Mouse (Mus musculus): Measurements from ENCODE around the gene Esyt1. TPM values are rescaled to one million over a fixed set of nuclear protein-coding genes. Genes with fewer than 3 reads are reported as not detected.
"Not testable (repeated sequence)": the region's sequence is repeated elsewhere in the genome, so short reads cannot be mapped to it uniquely, and the experiment has no call there.

The Esyt1 gene
- polyA plus RNA-seq, 1 experiment: 36.1 TPM

- no peak overlapping the region for H3K4me3 ChIP-seq (replicated peaks; ENCODE audit: control insufficient read depth, low read depth, low read length)
- H3K27ac ChIP-seq (ENCODE audit: control insufficient read depth, insufficient read depth, low read depth, low read length, poor library complexity): no peak overlapping the region
- WGBS: 91% methylated on average over 12 of the region's 12 CpGs
- H3K4me1 ChIP-seq (ENCODE audit: control insufficient read depth, insufficient read depth, low read length): no peaks in the 10 kb centered on the region; the same call in 1 of the 2 replicates
- TF ChIP-seq POLR2A (IDR thresholded peaks at IDR 0.05; ENCODE audit: borderline replicate concordance, control insufficient read depth, low read depth, low read length): no peak
- no peak for TF ChIP-seq CTCF (IDR thresholded peaks at IDR 0.05; ENCODE audit: control insufficient read depth, insufficient read depth, low read length)
These were observed 13.9 kb downstream of the Esyt1 start for GRCm38 (mm10) chr10:128511761-128512160.

- no peak overlapping the region for H3K4me3 ChIP-seq (replicated peaks; ENCODE audit: control insufficient read depth, low read depth, low read length)
- no peak overlapping the region for H3K27ac ChIP-seq (ENCODE audit: control insufficient read depth, insufficient read depth, low read depth, low read length, poor library complexity)
- 80% methylated on average over 9 of the region's 9 CpGs for WGBS
- TF ChIP-seq CTCF (IDR thresholded peaks at IDR 0.05; ENCODE audit: control insufficient read depth, insufficient read depth, low read length): no peak
- TF ChIP-seq POLR2A (IDR thresholded peaks at IDR 0.05; ENCODE audit: borderline replicate concordance, control insufficient read depth, low read depth, low read length): no peak
- H3K4me1 ChIP-seq (ENCODE audit: control insufficient read depth, insufficient read depth, low read length): no peaks in the 10 kb centered on the region; the same call in 1 of the 2 replicates
These were observed 14.5 kb downstream of the Esyt1 start for GRCm38 (mm10) chr10:128511189-128511588.

- no peak overlapping the region for H3K4me3 ChIP-seq (replicated peaks; ENCODE audit: control insufficient read depth, low read depth, low read length)
- TF ChIP-seq POLR2A (IDR thresholded peaks at IDR 0.05; ENCODE audit: borderline replicate concordance, control insufficient read depth, low read depth, low read length) (no peak), CTCF (IDR thresholded peaks at IDR 0.05; ENCODE audit: control insufficient read depth, insufficient read depth, low read length) (no peak)
- WGBS: 85% methylated on average over 11 of the region's 11 CpGs
- no peaks in the 10 kb centered on the region; the same call in 1 of the 2 replicates for H3K4me1 ChIP-seq (ENCODE audit: control insufficient read depth, insufficient read depth, low read length)
- no peak overlapping the region for H3K27ac ChIP-seq (ENCODE audit: control insufficient read depth, insufficient read depth, low read depth, low read length, poor library complexity)
These were observed 15.4 kb downstream of the Esyt1 start for GRCm38 (mm10) chr10:128510301-128510700.

- H3K4me1 ChIP-seq (ENCODE audit: control insufficient read depth, insufficient read depth, low read length): peaks cover under 1% of the 10 kb centered on the region; the same call in 1 of the 2 replicates
- H3K4me3 ChIP-seq (replicated peaks; ENCODE audit: control insufficient read depth, low read depth, low read length): no peak overlapping the region
- 84% methylated on average over 4 of the region's 4 CpGs for WGBS
- H3K27ac ChIP-seq (ENCODE audit: control insufficient read depth, insufficient read depth, low read depth, low read length, poor library complexity): no peak overlapping the region
- no peak for TF ChIP-seq POLR2A (IDR thresholded peaks at IDR 0.05; ENCODE audit: borderline replicate concordance, control insufficient read depth, low read depth, low read length)
- TF ChIP-seq CTCF (IDR thresholded peaks at IDR 0.05; ENCODE audit: control insufficient read depth, insufficient read depth, low read length): no peak
These were observed 15.8 kb downstream of the Esyt1 start for GRCm38 (mm10) chr10:128509831-128510230.

GRCm38 (mm10) chr10:128509203-128509602, 16.5 kb downstream of the Esyt1 start:
- WGBS: 88% methylated on average over 9 of the region's 9 CpGs
- Histone ChIP-seq H3K27ac (ENCODE audit: control insufficient read depth, insufficient read depth, low read depth, low read length, poor library complexity) (no peak overlapping the region), H3K4me1 (ENCODE audit: control insufficient read depth, insufficient read depth, low read length) (peaks cover 4% of the 10 kb centered on the region), H3K4me3 (replicated peaks; ENCODE audit: control insufficient read depth, low read depth, low read length) (no peak overlapping the region)
- TF ChIP-seq POLR2A (IDR thresholded peaks at IDR 0.05; ENCODE audit: borderline replicate concordance, control insufficient read depth, low read depth, low read length): no peak
- no peak for TF ChIP-seq CTCF (IDR thresholded peaks at IDR 0.05; ENCODE audit: control insufficient read depth, insufficient read depth, low read length)

- TF ChIP-seq POLR2A (IDR thresholded peaks at IDR 0.05; ENCODE audit: borderline replicate concordance, control insufficient read depth, low read depth, low read length) (no peak), CTCF (IDR thresholded peaks at IDR 0.05; ENCODE audit: control insufficient read depth, insufficient read depth, low read length) (no peak)
- WGBS: 68% methylated on average over 9 of the region's 9 CpGs
- peaks cover 4% of the 10 kb centered on the region for H3K4me1 ChIP-seq (ENCODE audit: control insufficient read depth, insufficient read depth, low read length)
- no peak overlapping the region for H3K4me3 ChIP-seq (replicated peaks; ENCODE audit: control insufficient read depth, low read depth, low read length)
- no peak overlapping the region for H3K27ac ChIP-seq (ENCODE audit: control insufficient read depth, insufficient read depth, low read depth, low read length, poor library complexity)
These were observed 17.4 kb downstream of the Esyt1 start for GRCm38 (mm10) chr10:128508260-128508659.

- Histone ChIP-seq H3K4me1 (ENCODE audit: control insufficient read depth, insufficient read depth, low read length) (peaks cover 6% of the 10 kb centered on the region), H3K27ac (ENCODE audit: control insufficient read depth, insufficient read depth, low read depth, low read length, poor library complexity) (no peak overlapping the region), H3K4me3 (replicated peaks; ENCODE audit: control insufficient read depth, low read depth, low read length) (no peak overlapping the region)
- 94% methylated on average over 14 of the region's 14 CpGs for WGBS
- no peak for TF ChIP-seq POLR2A (IDR thresholded peaks at IDR 0.05; ENCODE audit: borderline replicate concordance, control insufficient read depth, low read depth, low read length)
- no peak for TF ChIP-seq CTCF (IDR thresholded peaks at IDR 0.05; ENCODE audit: control insufficient read depth, insufficient read depth, low read length)
These were observed 19.7 kb downstream of the Esyt1 start for GRCm38 (mm10) chr10:128505974-128506373.

GRCm38 (mm10) chr10:128505371-128505667, 20.4 kb downstream of the Esyt1 start:
- 40% methylated on average over 5 of the region's 5 CpGs for WGBS
- H3K4me3 ChIP-seq (replicated peaks; ENCODE audit: control insufficient read depth, low read depth, low read length); H3K27ac ChIP-seq (ENCODE audit: control insufficient read depth, insufficient read depth, low read depth, low read length, poor library complexity); H3K4me1 ChIP-seq (ENCODE audit: control insufficient read depth, insufficient read depth, low read length): not testable (repeated sequence)

- Histone ChIP-seq H3K4me3 (replicated peaks; ENCODE audit: control insufficient read depth, low read depth, low read length) (peak overlapping the region; percentile 6), H3K4me1 (ENCODE audit: control insufficient read depth, insufficient read depth, low read length) (peaks cover 7% of the 10 kb centered on the region), H3K27ac (ENCODE audit: control insufficient read depth, insufficient read depth, low read depth, low read length, poor library complexity) (peak overlapping the region; percentile 85)
- TF ChIP-seq POLR2A (IDR thresholded peaks at IDR 0.05; ENCODE audit: borderline replicate concordance, control insufficient read depth, low read depth, low read length) (no peak), CTCF (IDR thresholded peaks at IDR 0.05; ENCODE audit: control insufficient read depth, insufficient read depth, low read length) (no peak)
- WGBS: 1% methylated on average over 9 of the region's 9 CpGs
These were observed 20.9 kb downstream of the Esyt1 start for GRCm38 (mm10) chr10:128504641-128505370.

All from bone marrow, adult 2 months (tissue).